Mouse (Mus musculus) left cerebral cortex, adult 18-20 months (tissue): ENCODE results near the gene Defb15. TPM values are rescaled to one million over a fixed set of nuclear protein-coding genes. Genes with fewer than 3 reads are reported as not detected.
"Not testable (repeated sequence)": the region's sequence is repeated elsewhere in the genome, so short reads cannot be mapped to it uniquely, and the experiment has no call there.

ENCODE experiments used
- DNase-seq, 2 experiments: peaks; one replicate each; pipeline ENCODE4 v3.0.0; 2021 to 2022; ENCODE audit warnings: low spot score in 2 of 2, mixed read lengths in 1 of 2
- long read RNA-seq, 2 experiments: library from polyadenylated mRNA; stranded (forward); transcript quantifications; one replicate each; pipeline ENCODE4 v2.0.0; 2021
- total RNA-seq, 2 experiments: library from RNA; stranded (reverse); gene quantifications; 2 replicates each; pipeline ENCODE4 v1.2.3; 2021

Defb15 gene
- not detected for total RNA-seq
- long read RNA-seq, experiment 1: 0 reads
- long read RNA-seq, experiment 2: 0 reads

DNA sequence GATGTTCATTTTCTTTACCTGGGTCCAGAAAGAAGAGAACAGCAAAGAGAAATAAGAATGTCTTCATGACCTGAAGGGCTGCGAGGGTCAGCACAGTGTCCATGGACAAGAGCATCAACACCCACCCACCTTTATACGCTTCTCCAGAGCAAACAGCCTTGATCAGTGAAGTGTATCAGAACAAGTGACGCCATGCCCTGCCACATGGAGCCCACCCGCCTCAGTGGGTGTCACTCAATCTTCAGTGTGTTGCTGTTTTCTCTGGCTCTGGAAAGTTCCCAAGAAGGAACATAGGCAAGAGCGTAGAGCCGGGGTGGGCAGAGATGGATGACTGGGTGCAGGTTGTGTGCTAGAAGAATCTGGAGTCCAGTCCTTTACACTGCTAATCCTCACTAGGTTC lies at the start of gene Defb15:
Gene Defb15 (minus strand): TSS at position 101 of the 400 bp plus-strand sequence.
- DNase-seq: no peak

DNA sequence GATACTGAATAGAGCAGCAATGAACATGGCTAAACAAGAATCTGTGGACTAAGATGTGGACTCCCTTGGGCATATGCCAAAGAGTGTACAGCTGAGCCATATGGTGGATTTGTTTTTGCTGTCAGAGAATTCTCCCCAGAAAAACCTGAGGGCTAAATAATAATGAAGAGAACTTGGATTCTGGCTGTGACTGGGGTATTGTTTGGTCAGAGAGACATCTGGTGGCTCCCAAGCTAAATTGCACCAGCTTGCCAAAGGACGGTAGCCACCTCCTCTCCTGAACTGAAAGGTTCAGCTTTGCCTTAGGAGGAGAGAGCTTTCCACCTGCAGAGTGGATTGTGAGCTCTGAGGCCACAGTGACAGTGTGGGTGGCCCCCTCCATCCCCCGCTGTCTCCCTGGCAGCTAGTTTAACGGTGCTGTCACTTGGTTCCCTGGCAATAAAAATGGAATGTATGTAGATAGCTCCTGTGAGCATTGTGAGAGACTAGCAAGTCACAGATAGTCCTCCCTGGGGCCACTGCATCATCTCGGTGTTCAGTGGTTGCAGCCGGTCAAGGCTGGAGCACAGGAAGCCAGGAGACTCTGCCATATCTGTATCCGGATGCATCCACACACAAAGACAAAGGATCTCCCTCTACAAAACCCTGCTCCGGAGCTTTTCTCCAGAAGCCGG lies 49.3 kb upstream of the Defb15 start:
- DNase-seq: peak; percentile 15 to 45

DNA sequence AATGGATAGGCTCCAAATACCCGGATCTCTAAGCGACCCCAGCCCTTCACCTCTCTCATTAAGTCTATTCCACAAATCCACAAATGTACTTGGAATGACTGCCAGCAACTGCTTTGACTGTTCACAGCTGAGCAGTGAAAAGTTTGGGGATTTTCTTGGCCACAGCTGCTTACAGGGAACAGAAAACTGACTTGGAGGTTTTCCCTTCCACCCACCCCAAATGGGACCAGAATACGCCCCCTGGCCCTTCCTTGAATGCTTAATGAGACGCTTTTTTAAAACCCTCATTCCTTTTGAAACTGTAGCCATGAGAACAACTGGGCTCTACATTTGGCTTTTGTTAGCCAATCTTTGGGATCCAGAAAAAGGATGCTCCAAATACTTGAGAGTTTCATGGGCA lies 45.7 kb upstream of the Defb15 start:
- DNase-seq: peak in 1 of 2 experiments; percentile 42

DNA sequence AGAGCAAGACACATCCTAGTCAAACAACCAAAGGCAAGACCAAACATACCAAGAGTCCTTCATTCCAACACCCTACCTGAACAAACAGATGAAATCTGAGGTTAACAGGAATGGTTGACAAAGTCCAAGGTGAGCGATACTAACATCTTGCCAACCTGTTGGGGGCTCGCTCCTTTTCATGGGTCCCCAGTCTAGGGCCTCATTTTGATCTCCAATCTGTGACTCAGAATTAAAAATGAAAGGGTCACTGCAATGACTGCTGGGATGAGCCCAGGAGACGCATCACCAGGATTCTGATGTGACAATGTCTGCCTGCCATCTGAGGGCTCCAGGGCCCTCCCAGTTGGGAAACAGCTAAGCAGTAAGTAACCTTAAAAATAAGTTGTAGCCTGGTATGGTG lies 37.0 kb upstream of the Defb15 start, which contains the start of gene Ccdc70:
Gene Ccdc70 (plus strand): TSS at position 301 of the 400 bp plus-strand sequence.
- no peak for DNase-seq

GRCm38 (mm10) chr8:21966646-21967045 lies 34.1 kb upstream of the Defb15 start:
- no peak for DNase-seq

GRCm38 (mm10) chr8:21958414-21958813 lies 25.9 kb upstream of the Defb15 start, which contains the start of gene Fam90a1a:
Gene Fam90a1a (plus strand): TSS chr8:21958714.
- no peak for DNase-seq

DNA sequence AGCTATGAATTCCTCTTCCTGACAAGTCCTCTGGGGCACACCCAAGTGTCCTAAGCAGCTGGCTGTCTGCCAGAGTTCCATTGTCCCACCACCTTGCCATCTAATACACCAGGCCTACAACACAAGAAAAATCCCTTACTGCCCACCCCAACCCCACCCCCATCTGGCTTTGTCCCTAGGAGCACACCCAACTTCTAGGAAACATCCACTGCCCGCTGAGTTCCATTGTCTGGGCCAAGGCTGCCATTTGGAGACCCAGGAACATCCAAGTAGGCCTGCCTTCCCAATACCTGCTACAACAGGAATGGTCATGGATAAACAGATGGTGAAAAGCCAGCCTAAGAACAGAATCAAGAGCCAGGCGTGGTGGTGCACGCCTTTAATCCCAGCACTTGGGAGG lies 23.8 kb upstream of the Defb15 start:
- no peak for DNase-seq

- peak; percentile 59 to 69 for DNase-seq
These were observed 22.8 kb upstream of the Defb15 start for GRCm38 (mm10) chr8:21955321-21955720.

GRCm38 (mm10) chr8:21947311-21948017 lies 15.0 kb upstream of the Defb15 start:
- DNase-seq: no peak

DNA sequence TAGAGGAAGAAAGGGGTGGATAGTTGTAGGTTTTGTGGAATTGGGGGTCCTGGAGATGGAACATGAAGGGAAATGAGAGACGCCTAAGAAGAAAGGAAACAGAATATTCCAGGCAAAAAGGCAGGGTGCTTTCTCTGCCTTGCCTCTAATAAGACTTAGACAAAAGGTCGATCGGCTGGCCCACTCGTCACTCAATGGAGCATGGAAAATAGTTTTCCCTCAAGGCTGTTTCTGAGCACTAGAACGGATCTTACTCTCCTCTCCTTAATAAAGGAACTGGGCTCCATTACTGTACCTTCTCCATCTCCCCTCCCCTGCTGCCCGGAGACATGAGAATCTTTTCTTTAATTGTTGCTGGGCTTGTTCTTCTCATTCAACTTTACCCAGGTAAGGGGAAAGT lies 14.0 kb upstream of the Defb15 start, which contains the start of gene Defb13:
Gene Defb13 (plus strand): TSS at position 301 of the 400 bp plus-strand sequence.
- no peak for DNase-seq

- DNase-seq: not testable (repeated sequence)
These were observed 5.5 kb upstream of the Defb15 start, which contains the start of gene Defb35 for GRCm38 (mm10) chr8:21938052-21938451. Gene Defb35 (plus strand): TSS chr8:21938352.

GRCm38 (mm10) chr8:21930754-21931153 lies 1.8 kb downstream of the Defb15 start:
- DNase-seq: not testable (repeated sequence)

DNA sequence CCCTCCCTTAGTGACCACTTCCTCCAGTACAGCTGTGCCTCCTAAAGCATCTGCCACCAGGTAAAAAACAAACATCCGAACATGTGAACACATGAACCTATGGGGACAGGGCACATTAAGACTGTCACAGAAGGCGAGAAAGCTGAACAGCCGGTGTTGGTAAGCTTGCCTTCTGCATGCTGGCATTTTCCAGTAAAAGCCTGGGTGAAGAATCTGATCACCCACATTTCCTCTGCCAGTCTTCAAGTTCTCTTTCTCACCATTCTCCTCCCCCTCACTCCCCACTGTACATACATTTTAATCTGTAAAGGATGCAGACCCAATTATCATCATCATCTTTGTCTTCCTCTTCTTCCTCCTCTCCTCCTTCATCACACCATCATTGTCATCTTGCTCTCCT lies 16.9 kb downstream of the Defb15 start:
- DNase-seq: peak in 1 of 2 experiments; percentile 28

GRCm38 (mm10) chr8:21912554-21912953 lies 20.0 kb downstream of the Defb15 start:
- DNase-seq: no peak

- DNase-seq: no peak
These were observed 20.6 kb downstream of the Defb15 start for GRCm38 (mm10) chr8:21911931-21912330.

DNA sequence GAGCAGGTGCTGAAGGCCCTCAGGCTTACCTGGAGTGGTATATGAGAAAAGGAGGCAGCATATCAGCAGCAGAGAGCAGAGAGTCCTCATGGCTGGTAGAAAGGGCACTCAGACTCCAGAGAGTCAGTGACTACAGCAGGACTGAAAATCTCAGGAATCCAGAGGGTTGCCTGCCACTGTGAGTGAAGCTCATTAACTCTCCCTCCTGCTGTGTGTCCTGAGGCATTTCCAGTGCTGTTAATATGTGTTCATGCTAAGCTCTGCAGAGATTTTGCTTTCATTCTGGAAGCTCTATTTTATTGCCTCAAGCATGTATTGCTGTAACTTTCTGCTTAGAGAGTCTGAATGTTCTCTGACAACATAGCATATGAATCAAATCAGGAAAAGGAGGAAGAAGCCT lies 26.2 kb downstream of the Defb15 start, which contains the start of gene Defb11:
Gene Defb11 (minus strand): TSS at position 123 of the 400 bp plus-strand sequence.
- not testable (repeated sequence) for DNase-seq

DNA sequence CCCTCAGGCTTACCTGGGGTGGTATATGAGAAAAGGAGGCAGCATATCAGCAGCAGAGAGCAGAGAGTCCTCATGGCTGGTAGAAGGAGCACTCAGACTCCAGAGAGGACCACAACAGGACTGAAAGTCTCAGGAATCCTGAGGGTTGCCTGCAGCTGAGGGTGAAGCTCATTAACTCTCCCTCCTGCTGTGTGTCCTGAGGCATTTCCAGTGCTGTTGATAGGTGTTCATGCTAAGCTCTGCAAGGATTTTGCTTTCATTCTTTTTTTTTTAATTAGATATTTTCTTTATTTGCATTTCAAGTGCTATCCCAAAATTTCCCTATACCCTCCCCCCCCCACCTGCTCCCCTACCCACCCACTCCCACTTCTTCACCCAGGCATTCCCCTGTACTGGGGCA lies 47.2 kb downstream of the Defb15 start, which contains the start of gene Defb9:
Gene Defb9 (minus strand): TSS at position 101 of the 400 bp plus-strand sequence.
- not testable (repeated sequence) for DNase-seq

Other genes starting within 250 kb of the Defb15 start
- not detected for gene AY761184, start 229.1 kb downstream of the Defb15 start, total RNA-seq
- gene Defa24, start 198.2 kb downstream of the Defb15 start, total RNA-seq: not detected
- gene Defb50, start 109.2 kb downstream of the Defb15 start, total RNA-seq: not detected
- gene Defb2, start 92.8 kb downstream of the Defb15 start, total RNA-seq: not detected
- gene Defb10, start 73.8 kb downstream of the Defb15 start, total RNA-seq: not detected
- gene Defb9, start 47.3 kb downstream of the Defb15 start, total RNA-seq: not detected
- not detected for gene Defb11, start 26.3 kb downstream of the Defb15 start, total RNA-seq
- not detected for gene Defb35, start 5.6 kb upstream of the Defb15 start, total RNA-seq
- gene Defb13, start 14.1 kb upstream of the Defb15 start, total RNA-seq: not detected
- not detected for gene Fam90a1a, start 26.0 kb upstream of the Defb15 start, total RNA-seq
- not detected for gene Ccdc70, start 37.1 kb upstream of the Defb15 start, total RNA-seq
- gene Atp7b, start 127.6 kb upstream of the Defb15 start, total RNA-seq: 1 to 10 TPM; 1.4 to 2.0 TPM
- 10 to 100 TPM; 29.6 to 36.1 TPM for gene Alg11, start 128.0 kb upstream of the Defb15 start, total RNA-seq
- not detected for gene Nek5, start 192.3 kb upstream of the Defb15 start, total RNA-seq
- 1 to 10 TPM; 1.8 to 1.9 TPM for gene Nek3, start 233.7 kb upstream of the Defb15 start, total RNA-seq